Mouse (Mus musculus) liver, adult 2 months (tissue): ENCODE measurements at regions not wholly inside any gene's neighbourhood (a gene's known extent, or its start where the extent isn't known, plus 50 kb on each side); places are given as distances from the start of the nearest gene placed in this dataset.

Experiments
- CTCF ChIP-seq: fragments of 200-500 bp; IDR thresholded peaks from 2 replicates; pipeline ENCODE4 v1.5.1; 2011; ENCODE audit warnings: low read depth, low read length, control low read depth
- POLR2A ChIP-seq: fragments of 200-500 bp; IDR thresholded peaks from 2 replicates; pipeline ENCODE4 v1.6.1; 2011; ENCODE audit warnings: low read length, control low read depth; ENCODE audit not compliant: insufficient read depth; ENCODE audit errors: extremely low read depth

DNA sequence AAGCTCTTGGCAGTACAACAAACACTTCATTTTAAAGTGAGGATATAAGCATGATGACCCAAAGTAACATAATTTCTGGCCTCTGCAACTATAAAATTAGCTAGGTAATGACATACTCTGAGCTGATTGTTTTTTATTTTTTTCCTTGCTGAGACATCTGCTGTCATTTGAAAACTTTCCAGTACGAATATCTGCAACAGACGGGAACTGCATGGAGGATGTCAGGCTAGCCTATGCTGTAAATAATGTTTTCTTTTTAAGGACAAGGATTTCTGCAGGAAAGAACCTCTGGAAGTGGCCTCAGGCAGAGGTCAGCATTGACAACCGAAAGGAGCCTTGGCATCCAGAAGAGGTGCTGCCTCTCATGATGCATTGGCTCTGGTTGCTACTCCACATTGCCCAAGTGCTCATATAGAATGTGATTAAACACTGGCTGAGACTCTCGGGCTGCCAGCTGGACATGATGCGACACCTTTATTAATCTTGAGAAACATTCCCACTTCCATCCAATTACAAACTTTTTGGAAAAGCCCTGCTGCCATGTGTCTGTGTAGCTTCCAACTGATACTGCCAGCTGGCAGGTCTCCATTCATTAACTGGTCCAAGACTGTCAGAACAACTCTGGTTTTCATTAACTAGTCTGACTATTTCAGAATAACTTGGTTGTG is 837.9 kb downstream of the Ryr2 start:
- TF ChIP-seq CTCF, result no peak
- TF ChIP-seq POLR2A, result no peak
